9 mouse cellular contexts compared by ENCODE assay signal in genomic region chr6:42354076-42355019, GRCm38 (mm10). TPM values are rescaled to one million over a fixed set of nuclear protein-coding genes. Genes with fewer than 3 reads are reported as not detected.
DNase-seq lines count a peak whose midpoint lies in the region; ATAC-seq and TF ChIP-seq lines count a peak whose summit lies in the region.
"Had no signal": no experiment of that assay in that cellular context is flagged by ENCODE, and none has a peak within 500 bp of the region (broad histone marks: within the 10 kb centered on the region; RNA-seq: fewer than 3 reads in every experiment).

No protein-coding gene starts in this region.

- peaks cover 76% of the 10 kb centered on the region for H3K36me3 ChIP-seq in kidney, embryonic 15.5 days
- H3K36me3 ChIP-seq in C2C12 (ENCODE audit: control insufficient read depth, insufficient read depth) = peaks cover 87% of the 10 kb centered on the region
- peaks cover 10% of the 10 kb centered on the region for H3K36me3 ChIP-seq in intestine, embryonic 16.5 days (ENCODE audit: control insufficient read depth, insufficient read depth, low read length)

- H3K9me3 ChIP-seq in kidney, embryonic 15.5 days (replicated peaks) = no peaks in the 10 kb centered on the region
- H3K9me3 ChIP-seq in intestine, embryonic 16.5 days (ENCODE audit: control insufficient read depth, low read length) = no peaks in the 10 kb centered on the region

- no peak for TF ChIP-seq POLR2A in bone marrow, adult 2 months (IDR thresholded peaks at IDR 0.05; ENCODE audit: borderline replicate concordance, control insufficient read depth, low read depth, low read length)

- no peak for TF ChIP-seq CTCF in C2C12 (IDR thresholded peaks at IDR 0.05; ENCODE audit: control insufficient read depth, insufficient read depth, insufficient read length)
- TF ChIP-seq CTCF in bone marrow, adult 2 months (IDR thresholded peaks at IDR 0.05; ENCODE audit: control insufficient read depth, insufficient read depth, low read length) = no peak

- no peak for DNase-seq in kidney, adult 18-20 months
- DNase-seq in natural killer cell, adult 2 months (ENCODE audit: low spot score in 2 of 2) = peak; percentile 41 to 60
- DNase-seq in frontal cortex, postnatal 10 days (ENCODE audit: low spot score in 2 of 2) = no peak

- peak overlapping the region; percentile 78 for H3K4me2 ChIP-seq in kidney, embryonic 15.5 days
- H3K4me2 ChIP-seq in intestine, embryonic 16.5 days (ENCODE audit: low read depth, low read length) = 0 out of 2 replicates have a peak overlapping the region, but pooled peaks have one; percentile 2

- H3K79me3 ChIP-seq in C2C12 (ENCODE audit: low read depth) = peaks cover 62% of the 10 kb centered on the region

- H3K27me3 ChIP-seq in kidney, embryonic 15.5 days = no peaks in the 10 kb centered on the region
- H3K27me3 ChIP-seq in C2C12 (ENCODE audit: control insufficient read depth, insufficient read depth, insufficient read length) = no peaks in the 10 kb centered on the region
- no peaks in the 10 kb centered on the region for H3K27me3 ChIP-seq in intestine, embryonic 16.5 days (replicated peaks; ENCODE audit: control insufficient read depth, insufficient read depth, low read length)

- no peak overlapping the region for H3K9ac ChIP-seq in kidney, embryonic 15.5 days
- no peak overlapping the region for H3K9ac ChIP-seq in intestine, embryonic 16.5 days (ENCODE audit: low read depth, low read length)
- H3K9ac ChIP-seq: liver, embryonic 14.5 days had no signal

- no peak overlapping the region for H3K4me3 ChIP-seq in kidney, embryonic 15.5 days (replicated peaks)
- H3K4me3 ChIP-seq in C2C12 (ENCODE audit: insufficient read depth, poor library complexity, severe bottlenecking) = no peak overlapping the region
- peak overlapping the region; percentile 55 for H3K4me3 ChIP-seq in bone marrow, adult 2 months (replicated peaks; ENCODE audit: control insufficient read depth, low read depth, low read length)
- H3K4me3 ChIP-seq in intestine, embryonic 16.5 days (ENCODE audit: low read length) = no peak overlapping the region

- 57% methylated on average over 11 of the region's 11 CpGs for WGBS in kidney, embryonic 15.5 days
- 11% methylated on average over 11 of the region's 11 CpGs for WGBS in bone marrow, adult 2 months
- 55% methylated on average over 11 of the region's 11 CpGs for WGBS in intestine, embryonic 16.5 days

- no peak for ATAC-seq in kidney, embryonic 15.5 days (replicated peaks; ENCODE audit: low FRiP score)
- no peak for ATAC-seq in intestine, embryonic 16.5 days
- no peak for ATAC-seq in inflammation-experienced regulatory T-cells, adult 6 months

- peak overlapping the region; percentile 47 for H3ac ChIP-seq in C2C12 (ENCODE audit: control insufficient read depth, insufficient read length, low read depth)

- H3K27ac ChIP-seq in kidney, embryonic 15.5 days = no peak overlapping the region
- H3K27ac ChIP-seq in bone marrow, adult 2 months (ENCODE audit: control insufficient read depth, insufficient read depth, low read depth, low read length, poor library complexity) = peak overlapping the region; percentile 27
- no peak overlapping the region for H3K27ac ChIP-seq in intestine, embryonic 16.5 days (ENCODE audit: low read length)
- H3K27ac ChIP-seq: liver, embryonic 14.5 days had no signal

- peaks cover 47% of the 10 kb centered on the region for H3K4me1 ChIP-seq in kidney, embryonic 15.5 days
- peaks cover 1% of the 10 kb centered on the region; the same call in 1 of the 2 replicates for H3K4me1 ChIP-seq in bone marrow, adult 2 months (ENCODE audit: control insufficient read depth, insufficient read depth, low read length)
- H3K4me1 ChIP-seq in intestine, embryonic 16.5 days (ENCODE audit: control insufficient read depth, insufficient read depth, low read length) = peaks cover 39% of the 10 kb centered on the region

- peaks cover 83% of the 10 kb centered on the region for H3K79me2 ChIP-seq in C2C12 (ENCODE audit: control insufficient read depth, insufficient read depth)

TF ChIP-seq in C2C12, 6 proteins besides CTCF, POLR2A, EP300 and RAD21:
- no peak for TF ChIP-seq MAX (IDR thresholded peaks at IDR 0.05)
- peak; percentile 90 for TF ChIP-seq MYOD1 (IDR thresholded peaks at IDR 0.05; ENCODE audit: control insufficient read depth, insufficient read length, low read depth)

RNA-seq across cellular contexts. Expression of gene Zyx, which starts 4.9 kb away (rescaled TPM):
- 102 and 127 TPM in 2 replicates for polyA plus RNA-seq in kidney, embryonic 15.5 days (2015; fragmentation: Nextera tagmentation; extraction: Ambion mirVana)
- 694 TPM for polyA plus RNA-seq in C2C12 (2012; fragmentation: generic; extraction: Trizol)
- 90.3 and 169 TPM in 2 replicates for polyA plus RNA-seq in bone marrow, adult 2 months (2011; ENCODE audit: insufficient read depth, insufficient read length, low replicate concordance, missing spikeins)
- polyA plus RNA-seq in intestine, embryonic 16.5 days (2015; fragmentation: Nextera tagmentation; extraction: Ambion mirVana) = 83.5 and 86.5 TPM in 2 replicates
- 100 to 1,000 TPM in 1 of 3 experiments, 10 to 100 TPM in 2; 39.3 to 108 (median 40.8) TPM for polyA plus RNA-seq in inflammation-experienced regulatory T-cells, adult 6 months (2017; shearing (Covaris generic))

RNA-seq across cellular contexts. Expression of gene Epha1, which starts 18.7 kb away (rescaled TPM):
- polyA plus RNA-seq in kidney, embryonic 15.5 days (2015; fragmentation: Nextera tagmentation; extraction: Ambion mirVana) = 7.5 and 8.5 TPM in 2 replicates
- polyA plus RNA-seq in C2C12 (2012; fragmentation: generic; extraction: Trizol) = 8.4 TPM
- not detected in 2 replicates for polyA plus RNA-seq in bone marrow, adult 2 months (2011; ENCODE audit: insufficient read depth, insufficient read length, low replicate concordance, missing spikeins)
- polyA plus RNA-seq in intestine, embryonic 16.5 days (2015; fragmentation: Nextera tagmentation; extraction: Ambion mirVana) = 10.0 and 11.3 TPM in 2 replicates
- under 1 TPM; 0.19 to 0.69 (median 0.67) TPM for polyA plus RNA-seq in inflammation-experienced regulatory T-cells, adult 6 months (2017; shearing (Covaris generic))

RNA-seq across cellular contexts. Expression of gene Fam131b, which starts 29.9 kb away (rescaled TPM):
- 0.24 and 0.26 TPM in 2 replicates for polyA plus RNA-seq in kidney, embryonic 15.5 days (2015; fragmentation: Nextera tagmentation; extraction: Ambion mirVana)
- polyA plus RNA-seq in C2C12 (2012; fragmentation: generic; extraction: Trizol) = 15.6 TPM
- 0.85 TPM in 1 of 2 replicates, not detected in the other for polyA plus RNA-seq in bone marrow, adult 2 months (2011; ENCODE audit: insufficient read depth, insufficient read length, low replicate concordance, missing spikeins)
- polyA plus RNA-seq in intestine, embryonic 16.5 days (2015; fragmentation: Nextera tagmentation; extraction: Ambion mirVana) = 0.12 and 0.21 TPM in 2 replicates
- not detected for polyA plus RNA-seq in inflammation-experienced regulatory T-cells, adult 6 months (2017; shearing (Covaris generic))

RNA-seq across cellular contexts. Expression of gene Tas2r143, which starts 45.7 kb away (rescaled TPM):
- polyA plus RNA-seq in kidney, embryonic 15.5 days (2015; fragmentation: Nextera tagmentation; extraction: Ambion mirVana) = not detected in 2 replicates
- polyA plus RNA-seq in C2C12 (2012; fragmentation: generic; extraction: Trizol) = not detected
- not detected in 2 replicates for polyA plus RNA-seq in bone marrow, adult 2 months (2011; ENCODE audit: insufficient read depth, insufficient read length, low replicate concordance, missing spikeins)
- polyA plus RNA-seq in intestine, embryonic 16.5 days (2015; fragmentation: Nextera tagmentation; extraction: Ambion mirVana) = not detected in 2 replicates
- polyA plus RNA-seq in inflammation-experienced regulatory T-cells, adult 6 months (2017; shearing (Covaris generic)) = not detected
- polyA plus RNA-seq: liver, embryonic 14.5 days had no signal

RNA-seq across cellular contexts. Expression of gene Tas2r135, which starts 50.9 kb away (rescaled TPM):
- not detected in 2 replicates for polyA plus RNA-seq in kidney, embryonic 15.5 days (2015; fragmentation: Nextera tagmentation; extraction: Ambion mirVana)
- polyA plus RNA-seq in C2C12 (2012; fragmentation: generic; extraction: Trizol) = not detected
- not detected in 2 replicates for polyA plus RNA-seq in bone marrow, adult 2 months (2011; ENCODE audit: insufficient read depth, insufficient read length, low replicate concordance, missing spikeins)
- polyA plus RNA-seq in intestine, embryonic 16.5 days (2015; fragmentation: Nextera tagmentation; extraction: Ambion mirVana) = not detected in 2 replicates
- polyA plus RNA-seq in inflammation-experienced regulatory T-cells, adult 6 months (2017; shearing (Covaris generic)) = not detected
- polyA plus RNA-seq: liver, embryonic 14.5 days had no signal

Comparison
In these comparisons a context has a peak if more than half of its experiments do, and no peak if none do; other contexts are left out.
1. DNase-seq: peak in natural killer cell, adult 2 months (2 of 2); none in kidney, adult 18-20 months (single experiment) and frontal cortex, postnatal 10 days (0 of 2).